Mouse (Mus musculus): ENCODE data around the gene Cfap74.
"Not testable (repeated sequence)": the region's sequence is repeated elsewhere in the genome, so short reads cannot be mapped to it uniquely, and the experiment has no call there.

Cfap74 gene

DNA sequence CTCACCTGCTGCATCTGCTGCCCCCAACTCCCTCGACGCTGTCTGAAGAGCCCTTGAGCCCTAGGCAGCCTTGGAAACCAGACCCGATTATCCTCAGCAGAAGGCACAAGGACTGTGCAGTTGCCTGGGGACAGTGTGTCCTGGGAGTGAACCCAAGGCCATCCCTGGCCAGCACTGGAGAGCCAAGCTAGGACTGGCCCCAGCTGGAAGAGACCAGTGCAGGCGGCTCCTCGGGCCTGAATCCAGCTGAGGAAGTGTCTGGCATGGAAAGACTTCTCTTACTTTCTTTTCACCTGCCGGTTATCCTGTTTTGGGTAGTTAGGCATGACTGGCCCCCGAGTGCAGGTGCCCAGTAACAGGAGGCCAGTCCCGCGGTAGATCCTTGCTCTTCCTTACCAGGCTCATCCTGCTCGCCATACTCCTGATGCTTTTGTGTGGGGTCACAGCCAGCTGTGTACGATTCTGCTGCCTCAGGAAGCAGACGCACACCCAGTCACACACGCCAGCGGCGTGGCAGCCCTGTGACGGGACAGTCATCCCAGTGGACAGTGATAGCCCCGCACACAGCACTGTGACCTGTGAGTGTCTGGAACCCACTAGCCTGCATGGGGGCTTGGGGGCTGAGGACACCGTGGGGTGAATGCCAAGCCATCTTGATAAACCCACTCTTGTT, 60.7 kb downstream of the Cfap74 start:
- DNase-seq (ENCODE audit: low read depth), result no peak

GRCm38 (mm10) chr4:155470263-155470953, 61.4 kb downstream of the Cfap74 start:
- DNase-seq (ENCODE audit: low read depth), result no peak

- DNase-seq (ENCODE audit: low read depth), result no peak
Measured at GRCm38 (mm10) chr4:155470997-155471396, 62.0 kb downstream of the Cfap74 start.

DNA sequence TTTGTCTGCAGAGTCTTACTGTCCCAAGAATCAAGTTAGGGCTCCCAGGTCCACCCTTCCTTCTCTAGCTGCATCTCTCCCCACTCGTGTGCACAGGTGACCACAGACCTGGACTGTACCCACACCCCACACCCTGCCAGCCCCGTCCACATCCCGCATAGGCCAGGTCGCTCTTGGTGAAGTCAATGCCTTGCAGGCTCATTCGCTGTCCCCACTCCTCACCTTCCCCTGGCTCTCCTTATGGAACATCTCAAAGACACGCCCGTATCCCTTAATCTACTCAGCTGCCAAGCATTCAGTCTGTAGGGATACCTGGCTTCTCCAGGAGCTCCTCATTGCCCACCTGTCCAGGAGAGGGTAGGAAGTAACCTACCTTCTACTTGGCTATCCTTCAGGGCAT, 62.4 kb downstream of the Cfap74 start:
- no peak for DNase-seq (ENCODE audit: low read depth)

DNA sequence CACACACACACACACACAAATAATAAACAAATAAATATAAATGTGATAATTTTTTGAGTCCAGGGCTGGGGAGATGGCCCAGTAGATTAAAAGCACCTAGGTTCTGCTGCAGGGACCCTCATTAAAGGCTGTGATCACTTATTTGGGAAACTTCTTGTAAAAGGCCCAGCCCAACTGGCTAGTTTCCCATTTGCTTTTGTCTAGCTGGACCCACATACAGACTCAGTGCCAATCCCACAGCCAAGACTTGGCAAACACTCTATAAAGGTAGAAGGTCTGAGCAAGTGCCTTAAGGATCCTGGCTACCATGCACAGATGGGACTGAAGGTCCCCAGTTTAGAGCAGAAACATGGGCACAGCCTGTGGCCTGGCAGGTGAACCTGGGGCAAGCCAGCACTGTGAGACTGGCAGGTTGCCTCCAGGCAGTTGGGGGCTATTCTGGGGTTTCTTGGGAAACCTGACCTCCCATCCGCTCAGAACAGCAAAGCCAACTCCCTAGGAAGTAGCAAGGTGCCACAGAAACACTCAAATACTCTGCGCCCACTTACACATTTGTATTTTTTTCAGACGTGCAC, 63.8 kb downstream of the Cfap74 start:
- DNase-seq (ENCODE audit: low read depth), result no peak

- DNase-seq (ENCODE audit: low read depth), result no peak
Measured at GRCm38 (mm10) chr4:155473319-155473718, 64.3 kb downstream of the Cfap74 start.

DNA sequence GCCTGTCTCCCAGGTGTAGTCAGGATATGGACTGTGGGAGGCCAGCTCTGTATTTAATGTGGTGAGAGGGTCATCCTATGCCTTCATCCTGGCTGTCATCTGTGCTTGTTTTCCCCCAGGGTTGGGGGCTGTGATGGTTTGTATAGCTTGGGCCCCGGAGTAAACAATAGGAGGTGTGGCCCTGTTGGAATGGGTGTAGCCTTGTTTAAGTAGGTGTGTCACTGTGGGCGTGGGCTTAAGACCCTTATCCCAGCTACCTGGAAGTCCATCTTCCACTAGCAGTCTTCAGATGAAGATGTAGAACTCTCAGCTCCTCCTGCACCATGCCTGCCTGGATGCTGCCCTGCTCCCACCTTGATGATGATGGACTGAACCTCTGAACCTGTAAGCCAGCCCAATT, 64.8 kb downstream of the Cfap74 start:
- not testable (repeated sequence) for DNase-seq (ENCODE audit: low read depth)

- peak; percentile 85 for DNase-seq (ENCODE audit: low read depth)
Measured at GRCm38 (mm10) chr4:155481381-155482124, 72.6 kb downstream of the Cfap74 start.

- no peak for DNase-seq (ENCODE audit: low read depth)
Measured at GRCm38 (mm10) chr4:155482125-155482480, 73.1 kb downstream of the Cfap74 start.

- DNase-seq (ENCODE audit: low read depth), result no peak
Measured at GRCm38 (mm10) chr4:155482733-155483540, 73.9 kb downstream of the Cfap74 start.

- no peak for DNase-seq (ENCODE audit: low read depth)
Measured at GRCm38 (mm10) chr4:155485521-155485920, 76.5 kb downstream of the Cfap74 start.

DNA sequence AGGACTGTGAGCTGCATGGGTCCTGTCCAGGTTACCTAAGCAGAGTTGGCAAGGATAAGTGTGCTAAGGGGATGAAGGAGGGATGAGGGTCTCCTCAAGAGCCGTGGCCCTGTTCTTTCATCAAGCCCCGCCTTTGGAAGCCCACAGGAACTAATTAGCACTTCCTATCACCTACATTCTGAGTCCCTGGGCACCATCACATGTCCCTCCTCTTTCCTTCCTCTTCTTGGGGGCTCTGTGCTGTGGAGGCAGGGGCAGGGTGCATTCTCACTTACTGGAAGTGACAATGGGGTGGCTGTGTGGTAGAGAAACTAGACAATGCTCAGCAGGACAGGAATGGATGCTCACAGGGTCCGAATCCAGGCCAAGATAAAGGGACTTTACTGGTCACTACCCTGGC, 78.8 kb downstream of the Cfap74 start:
- DNase-seq (ENCODE audit: low read depth), result peak; percentile 51

DNA sequence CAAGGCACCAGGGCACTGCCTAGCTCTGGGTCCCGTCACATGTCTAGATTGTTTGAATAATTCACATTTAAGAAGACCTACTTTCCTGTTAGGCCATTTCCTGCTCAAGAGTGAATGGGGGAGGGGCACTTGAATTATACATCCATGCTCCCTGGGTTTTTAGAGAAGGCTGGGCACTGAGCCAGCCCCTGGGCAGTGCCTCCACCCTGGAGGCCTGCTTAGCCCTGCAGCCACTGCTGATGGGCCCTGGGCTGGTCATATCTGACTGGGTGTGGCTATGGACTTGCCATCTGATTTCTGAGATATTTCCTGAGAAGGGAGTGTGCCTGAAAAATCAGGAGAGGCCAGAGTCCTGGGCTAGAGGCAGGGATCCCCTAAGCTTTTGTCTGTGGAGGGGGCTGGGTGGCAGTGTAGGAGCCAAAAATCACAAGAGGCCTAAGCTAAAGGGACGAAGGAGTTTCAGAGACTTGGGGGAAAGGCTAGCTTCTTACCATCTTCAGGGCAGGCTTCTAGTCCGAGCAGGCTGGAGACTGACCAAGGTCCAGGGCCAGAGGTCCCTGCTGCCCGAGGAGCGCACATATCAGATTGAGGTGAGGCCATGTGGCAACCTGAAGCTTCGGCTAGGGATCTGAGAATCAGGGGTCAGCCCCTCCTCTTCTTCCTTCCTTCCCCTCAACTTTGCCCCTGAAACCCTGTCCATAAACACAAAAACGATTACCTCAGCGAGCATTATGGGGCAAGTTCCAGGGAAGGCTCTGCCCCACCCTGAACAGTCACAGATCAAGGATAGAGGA, 79.4 kb downstream of the Cfap74 start:
- DNase-seq (ENCODE audit: low read depth), result peak; percentile 93

DNA sequence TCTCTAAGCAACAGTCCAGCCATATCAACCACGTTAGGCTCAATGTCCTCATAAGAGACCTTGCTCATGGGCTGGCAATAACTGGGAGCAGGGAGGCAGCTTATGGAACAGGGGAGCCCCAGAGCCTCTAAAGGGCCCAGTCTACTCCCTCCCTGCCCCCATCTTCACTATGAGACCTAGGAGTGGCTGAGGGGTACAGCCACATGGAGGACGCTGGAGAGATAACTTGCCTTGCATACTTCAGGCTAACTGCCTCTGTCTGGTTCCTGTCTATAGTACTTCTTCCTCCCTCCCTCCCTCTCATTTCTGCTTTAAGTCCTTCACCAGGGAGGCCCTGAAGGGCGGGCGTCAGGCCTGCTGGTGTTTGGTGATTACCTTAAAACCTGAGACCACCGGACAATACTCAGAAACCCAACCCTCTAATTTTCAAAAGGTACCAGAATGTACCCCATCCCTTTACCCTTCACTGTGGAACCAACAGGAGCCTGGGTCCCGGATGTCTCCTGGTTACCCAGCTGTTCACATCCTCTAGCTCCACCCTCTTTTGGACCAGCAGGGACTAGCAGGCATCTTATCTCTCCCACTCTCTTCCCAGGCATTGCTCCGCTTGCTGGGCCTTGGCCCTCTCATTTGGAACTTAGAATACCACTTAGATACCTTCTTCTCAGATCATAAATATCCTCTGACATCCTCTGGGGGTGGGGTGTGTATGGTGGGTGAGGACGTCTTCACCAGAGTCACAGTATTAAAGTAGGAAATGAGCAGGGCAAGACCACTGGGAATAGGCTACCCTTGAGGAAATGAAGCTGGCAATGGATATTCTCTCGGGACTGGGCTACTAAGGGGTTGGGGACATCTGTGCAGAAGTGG, 80.3 kb downstream of the Cfap74 start:
- no peak for DNase-seq (ENCODE audit: low read depth)

- no peak for DNase-seq (ENCODE audit: low read depth)
Measured at GRCm38 (mm10) chr4:155490456-155490855, 81.5 kb downstream of the Cfap74 start.

- DNase-seq (ENCODE audit: low read depth), result peak; percentile 78
Measured at GRCm38 (mm10) chr4:155490990-155491504, 82.1 kb downstream of the Cfap74 start, which contains the start of gene Gnb1. Gnb1 (plus strand) TSS chr4:155491361.

GRCm38 (mm10) chr4:155491529-155492130, 82.6 kb downstream of the Cfap74 start:
- DNase-seq (ENCODE audit: low read depth), result peak; percentile 41

- peak; percentile 54 for DNase-seq (ENCODE audit: low read depth)
Measured at GRCm38 (mm10) chr4:155492131-155492633, 83.2 kb downstream of the Cfap74 start.

DNA sequence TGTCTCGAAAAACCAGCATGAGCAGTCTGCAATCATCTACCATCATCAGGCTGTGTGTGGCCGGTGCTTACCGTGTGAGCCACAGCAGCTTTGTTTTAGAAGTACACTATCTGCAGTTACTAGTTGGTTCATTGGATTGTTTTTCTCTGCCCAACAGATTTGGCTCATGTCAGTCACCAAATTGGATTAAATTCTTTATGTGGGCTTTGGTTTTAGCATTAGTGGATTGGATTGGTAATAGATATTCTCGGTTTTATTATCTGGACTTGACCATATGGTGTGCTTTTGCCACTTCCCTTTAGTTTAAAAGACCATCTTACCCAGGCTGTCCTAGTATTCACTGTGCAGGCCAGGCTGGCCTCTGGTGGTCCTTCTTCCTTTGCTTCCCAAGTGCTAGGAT, 85.9 kb downstream of the Cfap74 start:
- DNase-seq (ENCODE audit: low read depth), result no peak
